Mouse (Mus musculus): ENCODE results near the gene Cep68. TPM values are rescaled to one million over a fixed set of nuclear protein-coding genes. Genes with fewer than 3 reads are reported as not detected.

The Cep68 gene
- total and polyA plus RNA-seq, 3 experiments: 27.8 to 31.6 (median 30.7) TPM

GRCm38 (mm10) chr11:20275974-20276373 lies 26.7 kb upstream of the Cep68 start:
- no peak for TF ChIP-seq EP300 (IDR thresholded peaks at IDR 0.05; ENCODE audit: low read length)
- no peak for TF ChIP-seq SMC3 (IDR thresholded peaks at IDR 0.05; ENCODE audit: low read depth, low read length)
- 0 out of 2 replicates have a peak, but pooled peaks have one; percentile 17 for TF ChIP-seq MAX (IDR thresholded peaks at IDR 0.05; ENCODE audit: low read length)
- in situ Hi-C loops (cut with MboI; ENCODE audit: low pct_ligation_motif_present, low pct_unique_long_range_greater_than_20kb, low sequenced_read_pairs): no loop called here
- dilution Hi-C loops (cut with MboI; ENCODE audit: extremely low pct_ligation_motif_present, extremely low pct_unique_long_range_greater_than_20kb, low sequenced_read_pairs): no loop called here
- Histone ChIP-seq H3K4me2 (ENCODE audit: insufficient read depth, low read depth, poor library complexity, severe bottlenecking) (no peak overlapping the region), H3K27me3 (replicated peaks) (no peaks in the 10 kb centered on the region), H3K9ac (ENCODE audit: insufficient read depth, low read depth) (no peak overlapping the region), H3K27ac (ENCODE audit: insufficient read depth, low read depth) (no peak overlapping the region), H3K9me3 (replicated peaks; ENCODE audit: low read length) (no peaks in the 10 kb centered on the region), H3K4me3 (replicated peaks in 1 of 3; ENCODE audit: low read depth in 2 of 3, low read length in 2 of 3, poor library complexity in 1 of 3) (no peak overlapping the region), H3K79me2 (replicated peaks; ENCODE audit: control insufficient read depth, extremely low read depth, insufficient read depth, poor library complexity, severe bottlenecking) (no peaks in the 10 kb centered on the region), H3K4me1 (ENCODE audit: control insufficient read depth in 1 of 2, insufficient read depth in 2 of 2) (no peaks in the 10 kb centered on the region), H3K36me3 (replicated peaks in 1 of 2; ENCODE audit: control insufficient read depth in 1 of 2, insufficient read depth in 1 of 2, low read length in 1 of 2) (no peaks in the 10 kb centered on the region)
- DNase-seq (ENCODE audit: extremely low read depth): no peak

- Histone ChIP-seq H3K4me3 (replicated peaks in 1 of 3; ENCODE audit: low read depth in 2 of 3, low read length in 2 of 3, poor library complexity in 1 of 3) (no peak overlapping the region), H3K79me2 (replicated peaks; ENCODE audit: control insufficient read depth, extremely low read depth, insufficient read depth, poor library complexity, severe bottlenecking) (no peaks in the 10 kb centered on the region), H3K27me3 (replicated peaks) (no peaks in the 10 kb centered on the region), H3K27ac (ENCODE audit: insufficient read depth, low read depth) (no peak overlapping the region), H3K36me3 (replicated peaks in 1 of 2; ENCODE audit: control insufficient read depth in 1 of 2, insufficient read depth in 1 of 2, low read length in 1 of 2) (no peaks in the 10 kb centered on the region), H3K9ac (ENCODE audit: insufficient read depth, low read depth) (no peak overlapping the region), H3K4me2 (ENCODE audit: insufficient read depth, low read depth, poor library complexity, severe bottlenecking) (no peak overlapping the region), H3K4me1 (ENCODE audit: control insufficient read depth in 1 of 2, insufficient read depth in 2 of 2) (0 out of 4 replicates have a peak, but pooled peaks cover 0 to 4% of the 10 kb centered on the region in 2 experiments), H3K9me3 (replicated peaks; ENCODE audit: low read length) (no peaks in the 10 kb centered on the region)
- dilution Hi-C loops (cut with MboI; ENCODE audit: extremely low pct_ligation_motif_present, extremely low pct_unique_long_range_greater_than_20kb, low sequenced_read_pairs): no loop called here
- in situ Hi-C loops (cut with MboI; ENCODE audit: low pct_ligation_motif_present, low pct_unique_long_range_greater_than_20kb, low sequenced_read_pairs): loop anchor here (5.0 kb wide), 1 partner anchor 127 kb away; no protein-coding TSS in a partner anchor
- DNase-seq (ENCODE audit: extremely low read depth): no peak
- TF ChIP-seq JUND (conservative IDR thresholded peaks at IDR 0.05; ENCODE audit: low read depth, low read length): no peak
- no peak for TF ChIP-seq ZMIZ1 (IDR thresholded peaks at IDR 0.05; ENCODE audit: low read depth, low read length)
- no peak for TF ChIP-seq MEF2A (IDR thresholded peaks at IDR 0.05; ENCODE audit: borderline replicate concordance, low read depth, low read length)
- no peak for TF ChIP-seq KAT2A (IDR thresholded peaks at IDR 0.05; ENCODE audit: insufficient replicate concordance, low read length)
- TF ChIP-seq ZNF384 (IDR thresholded peaks at IDR 0.05; ENCODE audit: low read depth, low read length): no peak
- TF ChIP-seq PAX5 (IDR thresholded peaks at IDR 0.05; ENCODE audit: low read length): no peak
- TF ChIP-seq POLR2A (IDR thresholded peaks at IDR 0.05; ENCODE audit: low read depth, low read length): no peak
- TF ChIP-seq MAFK (IDR thresholded peaks at IDR 0.05; ENCODE audit: insufficient replicate concordance, low read length): no peak
- TF ChIP-seq EP300 (IDR thresholded peaks at IDR 0.05; ENCODE audit: low read length): no peak
- no peak for TF ChIP-seq POLR2AphosphoS2 (IDR thresholded peaks at IDR 0.05; ENCODE audit: low read depth, low read length)
- TF ChIP-seq UBTF (IDR thresholded peaks at IDR 0.05; ENCODE audit: low read depth, low read length): no peak
- no peak for TF ChIP-seq NELFE (IDR thresholded peaks at IDR 0.05; ENCODE audit: low read depth, low read length)
- TF ChIP-seq SMC3 (IDR thresholded peaks at IDR 0.05; ENCODE audit: low read depth, low read length): no peak
- TF ChIP-seq ETS1 (conservative IDR thresholded peaks at IDR 0.05; ENCODE audit: low read depth, low read length): no peak
- TF ChIP-seq TBP (conservative IDR thresholded peaks at IDR 0.05; ENCODE audit: low read depth, low read length): no peak
- no peak for TF ChIP-seq CHD1 (IDR thresholded peaks at IDR 0.05; ENCODE audit: low read depth, low read length)
- no peak for TF ChIP-seq TCF12 (IDR thresholded peaks at IDR 0.05; ENCODE audit: low read depth, low read length)
- TF ChIP-seq NRF1 (IDR thresholded peaks at IDR 0.05; ENCODE audit: low read depth, low read length): no peak
- TF ChIP-seq MAX (IDR thresholded peaks at IDR 0.05; ENCODE audit: low read length): no peak
Observed at GRCm38 (mm10) chr11:20269885-20270284, 20.7 kb upstream of the Cep68 start.
